Mouse (Mus musculus) gastrocnemius, adult 18-20 months (tissue): ENCODE measurements at regions not wholly inside any gene's neighbourhood (a gene's known extent, or its start where the extent isn't known, plus 50 kb on each side); places are given as distances from the start of the nearest gene placed in this dataset.
A peak's percentile ranks its signal among the peaks of the same experiment; 100 is the strongest.

Experiments
- DNase-seq: peaks from one replicate; pipeline ENCODE4 v3.0.0; 2021; ENCODE audit warnings: low spot score

- no peak for DNase-seq
These were observed 166.6 kb upstream of the Adamts16 start for GRCm38 (mm10) chr13:71008216-71008615.

- peak; percentile 17 for DNase-seq
These were observed 164.5 kb upstream of the Adamts16 start for GRCm38 (mm10) chr13:71006117-71006516.

GRCm38 (mm10) chr13:71003517-71003916, 161.9 kb upstream of the Adamts16 start:
- DNase-seq, result no peak

DNA sequence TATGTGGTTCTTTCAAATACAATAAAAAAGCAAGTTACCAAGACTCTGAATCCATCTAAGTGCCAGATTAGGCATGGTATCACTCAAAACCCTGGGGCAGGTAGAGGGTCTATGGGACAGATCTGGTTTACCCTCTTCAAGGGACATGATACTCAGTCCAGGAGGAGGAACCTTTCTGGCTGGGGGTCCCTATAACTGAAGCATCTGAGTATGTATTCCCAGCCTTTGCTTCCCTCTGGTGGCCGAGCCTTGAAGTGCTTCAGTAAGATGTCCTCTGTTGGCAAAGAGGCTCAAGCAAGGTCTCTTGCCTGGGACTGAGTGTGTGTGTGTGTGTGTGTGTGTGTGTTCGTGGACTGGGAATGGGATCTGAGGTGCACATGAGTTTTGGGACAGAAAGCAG, 159.7 kb upstream of the Adamts16 start:
- DNase-seq, result peak; percentile 23

- DNase-seq, result no peak
These were observed 158.9 kb upstream of the Adamts16 start for GRCm38 (mm10) chr13:71000422-71001008.

GRCm38 (mm10) chr13:70993522-70993921, 151.9 kb upstream of the Adamts16 start:
- no peak for DNase-seq

- no peak for DNase-seq
These were observed 148.5 kb upstream of the Adamts16 start for GRCm38 (mm10) chr13:70989999-70990645.

DNA sequence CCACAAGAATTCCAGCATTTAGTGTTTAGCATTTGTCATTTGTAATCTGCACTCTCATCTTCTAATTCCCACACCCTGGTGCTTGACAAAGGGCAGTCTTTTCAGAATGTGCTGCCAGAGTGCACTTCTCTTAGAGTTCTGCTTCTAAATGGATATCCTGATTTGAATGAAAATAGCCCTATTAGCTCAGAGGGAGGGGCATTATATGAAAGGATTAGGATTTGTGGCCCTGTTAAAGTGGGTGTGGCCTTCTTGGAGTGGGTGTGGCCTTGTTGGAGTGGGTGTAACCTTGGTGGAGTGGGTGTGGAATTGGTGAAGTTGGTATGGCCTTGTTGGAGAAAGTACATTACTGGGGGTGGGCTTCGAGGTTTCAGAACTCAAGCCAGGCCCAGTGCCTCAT, 137.7 kb upstream of the Adamts16 start:
- no peak for DNase-seq

DNA sequence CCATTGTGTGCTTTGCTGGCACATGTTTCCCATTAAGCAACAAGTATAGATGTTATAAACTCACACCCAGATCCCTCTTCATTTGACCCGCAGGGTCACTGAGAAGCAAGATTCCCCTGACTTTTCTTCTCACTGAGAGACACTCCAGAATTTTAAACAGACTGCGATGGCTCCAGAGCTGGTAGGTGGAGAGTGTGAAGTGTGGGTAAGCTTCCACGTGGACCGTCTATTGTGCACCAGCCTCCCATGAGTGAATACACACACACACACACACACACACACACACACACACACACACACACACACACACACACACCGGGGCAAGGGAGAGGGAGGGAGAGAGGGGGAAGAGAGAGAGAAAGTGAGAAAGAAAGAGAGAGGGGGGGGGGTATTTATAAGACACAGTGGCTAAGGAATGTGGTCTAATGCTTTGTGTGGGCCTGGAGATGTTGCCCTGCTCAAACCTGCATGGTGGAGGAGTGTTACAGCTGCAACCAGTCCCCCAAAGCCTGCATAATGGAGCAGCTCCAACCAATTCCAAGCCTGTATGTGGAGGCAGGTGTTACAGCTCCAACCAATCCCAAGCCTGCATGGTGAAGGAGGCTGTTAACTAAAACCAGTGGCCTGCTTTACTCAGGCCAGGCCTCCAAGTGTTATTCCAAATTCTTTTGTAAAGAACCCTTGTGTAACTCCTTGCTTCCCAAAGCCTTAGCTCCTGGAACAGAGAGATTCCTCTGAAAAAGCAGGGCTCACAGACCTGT, 137.1 kb upstream of the Adamts16 start:
- no peak for DNase-seq

GRCm38 (mm10) chr13:70969596-70969995, 128.0 kb upstream of the Adamts16 start:
- no peak for DNase-seq

GRCm38 (mm10) chr13:70967781-70968180, 126.2 kb upstream of the Adamts16 start:
- DNase-seq, result no peak

GRCm38 (mm10) chr13:70963384-70963783, 121.8 kb upstream of the Adamts16 start:
- no peak for DNase-seq

DNA sequence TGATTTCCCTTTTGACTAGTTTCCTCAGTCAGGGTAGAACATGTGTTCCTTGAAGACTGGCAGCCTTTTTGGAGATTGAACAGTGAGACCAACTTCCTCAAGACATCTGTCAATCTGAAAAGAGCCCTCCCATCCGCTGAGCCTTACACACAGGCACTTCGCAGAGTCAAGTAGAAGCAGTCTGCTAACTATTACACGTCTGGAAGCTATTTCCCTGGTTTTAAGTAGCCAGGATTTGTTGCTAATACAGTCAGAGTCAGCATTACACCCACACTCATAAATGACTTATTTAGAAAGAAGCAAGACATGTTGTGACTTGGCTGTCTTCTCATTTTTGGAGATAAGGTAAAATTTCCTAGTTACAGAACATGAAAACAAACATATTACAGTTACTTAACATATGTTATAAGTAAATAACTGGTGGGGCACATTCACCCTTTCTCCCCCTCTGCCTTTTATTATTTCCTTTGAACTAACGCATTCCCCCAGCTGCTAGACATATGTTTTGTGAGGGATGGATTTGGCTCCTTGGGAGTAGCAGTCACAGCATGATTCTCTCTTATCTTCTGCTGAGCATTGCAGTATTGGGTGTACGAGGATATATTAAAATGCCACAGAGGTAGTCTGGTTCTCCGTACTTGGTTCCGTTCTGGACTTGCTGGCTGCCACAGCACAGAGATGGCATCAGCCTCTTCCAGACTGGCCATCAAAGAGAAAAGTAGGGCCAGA, 92.9 kb upstream of the Adamts16 start:
- DNase-seq, result no peak

- DNase-seq, result no peak
These were observed 72.2 kb upstream of the Adamts16 start for GRCm38 (mm10) chr13:70913834-70914233.

DNA sequence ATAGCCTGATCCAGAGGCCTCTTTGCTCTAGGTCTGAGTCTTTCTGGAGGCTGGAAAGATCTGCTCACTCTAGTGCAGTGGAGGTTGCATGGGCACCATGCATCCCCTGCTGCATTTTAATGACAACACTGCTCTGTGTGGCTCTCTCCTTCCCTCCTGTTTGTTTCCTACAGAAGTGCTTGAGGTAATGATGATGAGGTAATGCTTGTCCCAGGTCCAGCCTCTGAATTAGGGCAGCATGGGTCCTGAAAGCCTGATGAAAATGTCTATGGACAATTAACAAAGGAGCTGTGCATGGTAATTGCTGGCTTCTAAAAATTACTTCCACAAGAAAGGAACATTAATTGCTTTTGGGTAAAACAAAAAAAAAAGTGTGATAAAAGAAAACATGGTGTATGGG, 69.3 kb upstream of the Adamts16 start:
- DNase-seq, result no peak

DNA sequence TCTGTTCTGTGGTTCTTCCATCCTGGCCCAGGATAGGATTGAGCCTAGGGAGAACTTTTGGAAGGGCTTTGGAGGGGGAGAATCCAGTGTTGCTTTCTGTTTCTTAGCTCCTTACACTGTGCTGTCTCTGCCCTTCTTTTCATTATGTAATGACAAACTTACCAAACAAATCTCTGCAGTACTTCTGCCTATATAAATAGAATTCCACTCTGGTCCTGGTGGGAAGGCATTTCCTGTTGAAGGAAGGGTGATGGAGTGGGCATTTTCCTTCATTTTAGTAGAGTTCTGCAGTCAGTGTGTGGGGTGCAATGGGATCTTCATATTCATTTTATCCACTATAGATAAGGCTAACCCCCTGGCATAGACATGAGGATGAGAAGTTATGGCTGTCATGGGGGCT, 63.2 kb upstream of the Adamts16 start:
- no peak for DNase-seq

DNA sequence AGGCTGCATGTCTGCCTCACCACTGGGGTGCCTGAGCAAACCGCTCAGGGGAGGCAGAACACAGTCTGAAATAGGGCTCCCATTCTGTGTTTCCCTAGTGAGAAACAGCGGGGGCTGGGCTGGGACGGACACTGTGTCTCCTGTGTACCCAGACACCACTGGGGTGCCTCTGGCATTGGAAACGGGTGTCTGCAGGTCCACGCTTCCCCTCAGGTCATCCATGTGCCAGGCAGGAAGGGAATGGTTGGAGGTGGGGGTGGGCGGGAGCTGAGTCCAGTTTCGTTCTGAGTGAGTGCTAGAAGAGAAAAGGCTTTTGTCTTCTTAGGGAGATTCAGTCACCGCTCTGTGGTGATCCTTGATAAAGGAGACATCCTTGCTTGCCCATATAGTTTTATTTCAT, 62.2 kb upstream of the Adamts16 start:
- DNase-seq, result no peak

DNA sequence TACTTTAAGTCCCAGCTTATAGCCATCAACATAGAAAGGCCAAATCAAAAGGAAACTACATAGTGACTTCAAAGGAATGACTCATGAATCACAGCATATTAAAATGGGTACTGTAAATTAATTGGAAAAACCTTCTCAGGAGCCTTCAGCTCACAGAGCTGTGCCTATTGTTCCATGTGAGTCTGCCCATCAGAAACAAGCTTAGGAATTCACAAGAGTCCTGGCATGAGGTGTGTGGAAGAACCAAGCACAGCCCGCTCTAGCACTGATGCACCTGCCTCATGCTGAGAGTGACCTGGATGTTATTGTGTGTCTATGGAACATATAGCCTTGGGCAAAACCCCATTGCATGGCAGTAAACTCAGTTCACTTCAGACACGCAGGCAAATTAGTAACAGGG, 61.5 kb upstream of the Adamts16 start:
- no peak for DNase-seq

- DNase-seq, result no peak
These were observed 61.1 kb upstream of the Adamts16 start for GRCm38 (mm10) chr13:70902727-70903126.

- no peak for DNase-seq
These were observed 50.0 kb upstream of the Adamts16 start for GRCm38 (mm10) chr13:70891634-70892033.
